Mouse (Mus musculus) hindbrain, postnatal 0 days (tissue): ENCODE measurements around the gene Gm7534. TPM values are rescaled to one million over a fixed set of nuclear protein-coding genes. Genes with fewer than 3 reads are reported as not detected.

Source experiments
- ATAC-seq: fragments of 200-750 bp; cut with Nextera tagmentation; 2 replicates; pipeline ENCODE4 v1.8.0; 2017; ENCODE audit warnings: mild to moderate bottlenecking, moderate TSS enrichment, moderate library complexity
- DNase-seq: peaks from one replicate; pipeline ENCODE4 v3.0.0-alpha.2; 2015; ENCODE audit warnings: low spot score
- H3K27ac ChIP-seq: fragments of 300-500 bp; sonication (generic); 2 replicates; pipeline ENCODE4 v1.5.1; 2014; ENCODE audit warnings: mild to moderate bottlenecking
- H3K27me3 ChIP-seq: fragments of 300-500 bp; sonication (generic); 2 replicates; pipeline ENCODE4 v1.6.1; 2014; ENCODE audit warnings: low read length, mixed read lengths; ENCODE audit not compliant: insufficient read depth
- H3K36me3 ChIP-seq: fragments of 300-500 bp; sonication (generic); 2 replicates; pipeline ENCODE4 v1.6.1; 2014; ENCODE audit warnings: low read length, mixed read lengths; ENCODE audit not compliant: insufficient read depth
- H3K4me1 ChIP-seq: fragments of 300-500 bp; sonication (generic); 2 replicates; pipeline ENCODE4 v1.6.1; 2014; ENCODE audit warnings: antibody characterized with exemption, low read length, mixed read lengths; ENCODE audit not compliant: insufficient read depth
- H3K4me2 ChIP-seq: fragments of 300-500 bp; sonication (generic); 2 replicates; pipeline ENCODE4 v1.6.1; 2014; ENCODE audit warnings: low read depth, mild to moderate bottlenecking, low read length, moderate library complexity, mixed read lengths
- H3K4me3 ChIP-seq: fragments of 300-500 bp; sonication (generic); 2 replicates; pipeline ENCODE4 v1.5.1; 2014; ENCODE audit warnings: low read length
- H3K9ac ChIP-seq: fragments of 300-500 bp; sonication (generic); replicated peaks from 2 replicates; pipeline ENCODE4 v1.6.1; 2014; ENCODE audit warnings: mild to moderate bottlenecking, low read length, moderate library complexity, mixed read lengths
- H3K9me3 ChIP-seq: fragments of 300-500 bp; sonication (generic); 2 replicates; pipeline ENCODE4 v1.6.1; 2016; ENCODE audit warnings: low read length, mixed read lengths
- CTCF ChIP-seq: IDR thresholded peaks from 2 replicates; pipeline ENCODE4 v1.5.1; 2016; ENCODE audit warnings: antibody characterized with exemption, control low read depth, low read depth
- WGBS: fragments of 180-500 bp; shearing (Covaris S2); extraction: QIAGEN DNeasy Blood & Tissue Kit; methylation state at CpG from one replicate; pipeline ENCODE4 v1.1.7; 2014; 5-methylcytosine and 5-hydroxymethylcytosine counted together
- polyA plus RNA-seq: library from polyadenylated mRNA; unstranded; fragments of >200 nt; fragmentation: Nextera tagmentation; extraction: Ambion mirVana; gene quantifications from 2 replicates; pipeline ENCODE4 v1.2.1, GENCODE M21; 2015
- total RNA-seq: library from RNA; depleted of rRNA; stranded (reverse); fragments of >200 nt; gene quantifications from 2 replicates; pipeline ENCODE4 v1.2.3, GENCODE M21; 2014

Gene Gm7534
- total and polyA plus RNA-seq, 2 experiments from 2014 or later: not detected

GRCm38 (mm10) chr4:134157558-134157957 lies 45.2 kb downstream of the Gm7534 start:
- DNase-seq (no peak), ATAC-seq (no peak)
- Histone ChIP-seq H3K36me3 (no peaks in the 10 kb centered on the region), H3K9ac (no peak overlapping the region), H3K4me2 (no peak overlapping the region), H3K27ac (no peak overlapping the region), H3K9me3 (no peaks in the 10 kb centered on the region), H3K4me3 (no peak overlapping the region), H3K4me1 (no peaks in the 10 kb centered on the region), H3K27me3 (no peaks in the 10 kb centered on the region)
- no peak for TF ChIP-seq CTCF
- WGBS: 94% methylated on average over 2 of the region's 2 CpGs

GRCm38 (mm10) chr4:134156744-134157143 lies 46.1 kb downstream of the Gm7534 start:
- no peaks in the 10 kb centered on the region for H3K27me3 ChIP-seq
- H3K36me3 ChIP-seq: peaks cover 5% of the 10 kb centered on the region; the same call in 1 of the 2 replicates
- ATAC-seq (no peak), DNase-seq (no peak)
- WGBS: 79% methylated on average over 8 of the region's 8 CpGs
- TF ChIP-seq CTCF: no peak
- no peaks in the 10 kb centered on the region for H3K4me1 ChIP-seq
- no peaks in the 10 kb centered on the region for H3K9me3 ChIP-seq
- no peak overlapping the region for H3K4me3 ChIP-seq
- no peak overlapping the region for H3K27ac ChIP-seq
- H3K4me2 ChIP-seq: no peak overlapping the region
- no peak overlapping the region for H3K9ac ChIP-seq

- Histone ChIP-seq H3K36me3 (peaks cover 7% of the 10 kb centered on the region; the same call in 1 of the 2 replicates), H3K9me3 (no peaks in the 10 kb centered on the region), H3K4me1 (no peaks in the 10 kb centered on the region), H3K27ac (no peak overlapping the region), H3K9ac (no peak overlapping the region), H3K4me3 (no peak overlapping the region), H3K4me2 (no peak overlapping the region), H3K27me3 (no peaks in the 10 kb centered on the region)
- no peak for DNase-seq
- WGBS: 94% methylated on average over 10 of the region's 10 CpGs
- ATAC-seq: no peak
- TF ChIP-seq CTCF: no peak
Observed at GRCm38 (mm10) chr4:134155961-134156465, 46.8 kb downstream of the Gm7534 start.

GRCm38 (mm10) chr4:134155531-134155930 lies 47.3 kb downstream of the Gm7534 start:
- WGBS: 90% methylated on average over 6 of the region's 6 CpGs
- no peak for ATAC-seq
- no peak overlapping the region for H3K27ac ChIP-seq
- H3K4me3 ChIP-seq: no peak overlapping the region
- no peak for TF ChIP-seq CTCF
- no peak for DNase-seq
- H3K4me1 ChIP-seq: no peaks in the 10 kb centered on the region
- H3K9me3 ChIP-seq: no peaks in the 10 kb centered on the region
- H3K9ac ChIP-seq: no peak overlapping the region
- no peaks in the 10 kb centered on the region for H3K27me3 ChIP-seq
- peaks cover 7% of the 10 kb centered on the region; the same call in 1 of the 2 replicates for H3K36me3 ChIP-seq
- H3K4me2 ChIP-seq: no peak overlapping the region

GRCm38 (mm10) chr4:134154354-134154753 lies 48.5 kb downstream of the Gm7534 start:
- H3K4me1 ChIP-seq: no peaks in the 10 kb centered on the region
- ATAC-seq: no peak
- DNase-seq: no peak
- H3K4me2 ChIP-seq: no peak overlapping the region
- H3K9me3 ChIP-seq: no peaks in the 10 kb centered on the region
- H3K36me3 ChIP-seq: peaks cover 7% of the 10 kb centered on the region; the same call in 1 of the 2 replicates
- no peaks in the 10 kb centered on the region for H3K27me3 ChIP-seq
- no peak overlapping the region for H3K27ac ChIP-seq
- no peak overlapping the region for H3K9ac ChIP-seq
- 97% methylated on average over 3 of the region's 3 CpGs for WGBS
- no peak for TF ChIP-seq CTCF
- no peak overlapping the region for H3K4me3 ChIP-seq

GRCm38 (mm10) chr4:134153656-134154055 lies 49.1 kb downstream of the Gm7534 start:
- 95% methylated on average over 3 of the region's 3 CpGs for WGBS
- Histone ChIP-seq H3K4me1 (no peaks in the 10 kb centered on the region), H3K9ac (no peak overlapping the region), H3K36me3 (peaks cover 12% of the 10 kb centered on the region; the same call in 1 of the 2 replicates), H3K27ac (no peak overlapping the region), H3K9me3 (no peaks in the 10 kb centered on the region), H3K4me2 (no peak overlapping the region), H3K27me3 (no peaks in the 10 kb centered on the region), H3K4me3 (no peak overlapping the region)
- no peak for TF ChIP-seq CTCF
- ATAC-seq (no peak), DNase-seq (no peak)

GRCm38 (mm10) chr4:134152112-134152511 lies 50.7 kb downstream of the Gm7534 start:
- no peak for ATAC-seq
- peaks cover 25% of the 10 kb centered on the region; the same call in 1 of the 2 replicates for H3K36me3 ChIP-seq
- H3K4me2 ChIP-seq: no peak overlapping the region
- H3K27me3 ChIP-seq: no peaks in the 10 kb centered on the region
- DNase-seq: no peak
- WGBS: 95% methylated on average over 3 of the region's 3 CpGs
- H3K27ac ChIP-seq: no peak overlapping the region
- no peaks in the 10 kb centered on the region for H3K9me3 ChIP-seq
- no peaks in the 10 kb centered on the region for H3K4me1 ChIP-seq
- H3K9ac ChIP-seq: no peak overlapping the region
- no peak for TF ChIP-seq CTCF
- H3K4me3 ChIP-seq: no peak overlapping the region
